23 mouse cellular contexts compared by ENCODE assay signal in the genomic region with DNA sequence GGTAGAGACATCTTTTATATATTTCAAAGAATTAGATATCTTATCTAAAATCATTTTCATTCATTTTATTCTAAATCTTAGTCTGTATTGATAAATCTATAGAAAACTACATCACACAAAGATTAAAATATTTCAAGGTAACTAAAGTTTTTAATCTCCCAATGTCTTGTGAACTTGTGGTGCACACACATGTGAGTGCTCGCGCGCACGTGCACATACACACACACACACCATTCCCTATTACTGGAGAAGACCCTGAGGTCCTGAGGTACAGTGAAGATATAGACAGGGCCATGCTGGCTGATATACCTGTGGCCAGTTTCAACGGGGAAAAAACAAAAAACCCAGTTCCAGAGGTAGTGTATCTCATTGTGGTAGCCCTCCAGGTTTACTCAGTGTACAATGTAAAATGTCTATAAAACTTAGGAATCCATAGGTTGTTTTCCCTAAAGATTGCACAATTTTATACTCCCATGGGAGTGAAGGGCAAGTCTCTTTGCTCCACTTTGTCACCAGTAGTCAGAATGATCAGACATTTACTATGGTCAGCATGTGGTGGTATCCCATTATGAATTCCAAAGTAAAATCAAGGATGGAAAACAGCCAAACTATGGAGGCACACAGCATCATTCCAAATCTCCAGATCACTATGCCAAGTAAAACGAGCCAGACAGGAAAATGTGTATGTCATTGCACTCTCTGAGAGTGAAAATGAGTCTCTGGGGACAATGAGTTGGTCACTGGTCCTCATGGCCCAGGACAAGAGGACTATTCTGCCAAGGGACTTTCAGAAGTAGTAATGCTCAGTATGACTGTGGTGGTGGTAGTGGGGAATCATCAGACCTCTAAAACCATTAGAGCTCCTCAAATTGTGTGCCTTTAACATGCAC. TPM values are rescaled to one million over a fixed set of nuclear protein-coding genes. Genes with fewer than 3 reads are reported as not detected.
DNase-seq lines count a peak whose midpoint lies in the region; ATAC-seq and TF ChIP-seq lines count a peak whose summit lies in the region.
"Had no signal": no experiment of that assay in that cellular context is flagged by ENCODE, and none has a peak within 500 bp of the region (broad histone marks: within the 10 kb centered on the region; RNA-seq: fewer than 3 reads in every experiment).

No protein-coding gene starts in this region.

- intact Hi-C loops in gastrocnemius, adult 2 months (cut with DNase I) = no loop called here
- intact Hi-C loops in gastrocnemius, postnatal 14 days (cut with DNase I; ENCODE audit: low total_unique reads) = no loop called here

- H3K4me3 ChIP-seq in gastrocnemius, adult 2 months = no peak overlapping the region
- no peak overlapping the region for H3K4me3 ChIP-seq in kidney, embryonic 15.5 days (replicated peaks)
- H3K4me3 ChIP-seq in midbrain, embryonic 11.5 days (ENCODE audit: low read depth, low read length) = no peak overlapping the region
- H3K4me3 ChIP-seq in midbrain, embryonic 13.5 days (replicated peaks) = no peak overlapping the region
- H3K4me3 ChIP-seq: embryonic facial prominence, embryonic 12.5 days; embryonic facial prominence, embryonic 15.5 days; hindbrain, embryonic 10.5 days; hindbrain, embryonic 13.5 days had no signal

- peak overlapping the region; percentile 54; the same call in 1 of the 2 replicates for H3K27ac ChIP-seq in gastrocnemius, adult 2 months
- no peak overlapping the region for H3K27ac ChIP-seq in kidney, embryonic 15.5 days
- no peak overlapping the region for H3K27ac ChIP-seq in midbrain, embryonic 11.5 days (ENCODE audit: low read depth, low read length)
- H3K27ac ChIP-seq in midbrain, embryonic 13.5 days = no peak overlapping the region
- H3K27ac ChIP-seq: embryonic facial prominence, embryonic 12.5 days; embryonic facial prominence, embryonic 15.5 days; hindbrain, embryonic 10.5 days; hindbrain, embryonic 13.5 days had no signal

- no peaks in the 10 kb centered on the region for H3K9me3 ChIP-seq in kidney, embryonic 15.5 days (replicated peaks)
- H3K9me3 ChIP-seq in midbrain, embryonic 11.5 days (ENCODE audit: control insufficient read depth, low read length) = no peaks in the 10 kb centered on the region
- H3K9me3 ChIP-seq in midbrain, embryonic 13.5 days = no peaks in the 10 kb centered on the region
- H3K9me3 ChIP-seq: embryonic facial prominence, embryonic 12.5 days; embryonic facial prominence, embryonic 15.5 days; hindbrain, embryonic 10.5 days; hindbrain, embryonic 13.5 days had no signal

- peaks cover 4% of the 10 kb centered on the region; the same call in 1 of the 2 replicates for H3K4me1 ChIP-seq in kidney, embryonic 15.5 days
- H3K4me1 ChIP-seq in midbrain, embryonic 11.5 days (ENCODE audit: control insufficient read depth, insufficient read depth, low read length) = no peaks in the 10 kb centered on the region
- H3K4me1 ChIP-seq in midbrain, embryonic 13.5 days (replicated peaks) = no peaks in the 10 kb centered on the region
- H3K4me1 ChIP-seq: embryonic facial prominence, embryonic 12.5 days; embryonic facial prominence, embryonic 15.5 days; hindbrain, embryonic 10.5 days; hindbrain, embryonic 13.5 days had no signal

- 86% methylated on average over 6 of the region's 6 CpGs for WGBS in kidney, embryonic 15.5 days
- WGBS in midbrain, embryonic 11.5 days = 87% methylated on average over 6 of the region's 6 CpGs
- 91% methylated on average over 6 of the region's 6 CpGs for WGBS in midbrain, embryonic 13.5 days

- no peaks in the 10 kb centered on the region for H3K27me3 ChIP-seq in kidney, embryonic 15.5 days
- H3K27me3 ChIP-seq in midbrain, embryonic 11.5 days (ENCODE audit: control insufficient read depth, insufficient read depth, low read length) = no peaks in the 10 kb centered on the region
- no peaks in the 10 kb centered on the region for H3K27me3 ChIP-seq in midbrain, embryonic 13.5 days
- H3K27me3 ChIP-seq: embryonic facial prominence, embryonic 12.5 days; embryonic facial prominence, embryonic 15.5 days; hindbrain, embryonic 13.5 days had no signal

- no peaks in the 10 kb centered on the region for H3K36me3 ChIP-seq in kidney, embryonic 15.5 days
- no peaks in the 10 kb centered on the region for H3K36me3 ChIP-seq in midbrain, embryonic 11.5 days (ENCODE audit: control insufficient read depth, insufficient read depth, low read length)
- H3K36me3 ChIP-seq in midbrain, embryonic 13.5 days = no peaks in the 10 kb centered on the region
- H3K36me3 ChIP-seq: embryonic facial prominence, embryonic 12.5 days; embryonic facial prominence, embryonic 15.5 days; hindbrain, embryonic 10.5 days; hindbrain, embryonic 13.5 days had no signal

- H3K4me2 ChIP-seq in kidney, embryonic 15.5 days = no peak overlapping the region
- no peak overlapping the region for H3K4me2 ChIP-seq in midbrain, embryonic 11.5 days
- no peak overlapping the region for H3K4me2 ChIP-seq in midbrain, embryonic 13.5 days (replicated peaks)
- H3K4me2 ChIP-seq: embryonic facial prominence, embryonic 12.5 days; embryonic facial prominence, embryonic 15.5 days; heart, embryonic 11.5 days; hindbrain, embryonic 13.5 days had no signal

- no peak overlapping the region for H3K9ac ChIP-seq in kidney, embryonic 15.5 days
- H3K9ac ChIP-seq in midbrain, embryonic 11.5 days (ENCODE audit: low read length) = no peak overlapping the region
- H3K9ac ChIP-seq in midbrain, embryonic 13.5 days (replicated peaks) = no peak overlapping the region
- H3K9ac ChIP-seq: embryonic facial prominence, embryonic 12.5 days; embryonic facial prominence, embryonic 15.5 days; forebrain, postnatal 0 days; hindbrain, embryonic 13.5 days had no signal

- no peak for TF ChIP-seq CTCF in gastrocnemius, adult 2 months (IDR thresholded peaks at IDR 0.05)

- DNase-seq in gastrocnemius, adult 2 months = no peak
- no peak for DNase-seq in gastrocnemius, postnatal 14 days
- DNase-seq in kidney, postnatal 14 days = peak; percentile 9
- peak; percentile 61 for DNase-seq in midbrain, embryonic 11.5 days (ENCODE audit: low spot score, missing footprints)
- DNase-seq in layer of hippocampus, adult 9-10 months (ENCODE audit: low spot score) = no peak
- no peak for DNase-seq in cerebellum, adult 11 months
- DNase-seq: adrenal gland, postnatal 10 days; adrenal gland, postnatal 36 days; cerebellum, adult 2 months; cerebellum, adult 9-11 months; cerebellum, postnatal 25 days; forebrain, postnatal 0 days; gastrocnemius, postnatal 36 days had no signal

- ATAC-seq in kidney, embryonic 15.5 days (replicated peaks; ENCODE audit: low FRiP score) = no peak
- ATAC-seq in midbrain, embryonic 11.5 days (ENCODE audit: low FRiP score) = no peak
- no peak for ATAC-seq in midbrain, embryonic 13.5 days
- ATAC-seq: activated CD4-positive, CD25-positive, alpha-beta regulatory T cell, adult 4 months; forebrain, embryonic 14.5 days; forebrain, postnatal 0 days; hindbrain, embryonic 16.5 days had no signal

RNA-seq across cellular contexts. Expression of a gene that starts 53.0 kb away (rescaled TPM):
- 10 to 100 TPM; 12.6 to 16.5 TPM for total RNA-seq in gastrocnemius, adult 2 months (2021)
- 10 to 100 TPM; 60.5 to 73.6 TPM for total RNA-seq in gastrocnemius, postnatal 14 days (2021)
- polyA plus RNA-seq in kidney, embryonic 15.5 days (2015; fragmentation: Nextera tagmentation; extraction: Ambion mirVana) = 16.3 and 17.1 TPM in 2 replicates
- 5.9 and 7.3 TPM in 2 replicates for polyA plus RNA-seq in midbrain, embryonic 11.5 days (2014; fragmentation: Nextera tagmentation; extraction: Ambion mirVana)
- polyA plus RNA-seq in midbrain, embryonic 13.5 days (2015; fragmentation: Nextera tagmentation; extraction: Ambion mirVana) = 6.4 and 6.7 TPM in 2 replicates

Comparison
In these comparisons a context has a peak if more than half of its experiments do, and no peak if none do; other contexts are left out.
1. DNase-seq: peak in kidney, postnatal 14 days (single experiment) and midbrain, embryonic 11.5 days (single experiment); none in gastrocnemius, adult 2 months (single experiment), gastrocnemius, postnatal 14 days (single experiment), layer of hippocampus, adult 9-10 months (single experiment) and cerebellum, adult 11 months (single experiment).